Mouse (Mus musculus) mouse embryonic stem cell (cell line): ENCODE measurements around the gene Slc25a27.

Experiments
- in situ Hi-C, 2 experiments: fragments of 300-500 bp; cut with MboI; formaldehyde crosslinking; loops; 1 replicate in 1 of 2; 3 replicates in 1 of 2; pipeline ENCODE4 v1.14.3; 2019 to 2020; ENCODE audit warnings: low sequenced_read_pairs in 2 of 2, low pct_unique_long_range_greater_than_20kb in 1 of 2, mixed read lengths in 1 of 2; ENCODE audit not compliant: unreplicated experiment in 1 of 2

The Slc25a27 gene

GRCm38 (mm10) chr17:43651314-43652046 lies 15.5 kb downstream of the Slc25a27 start:
- in situ Hi-C loops: no loop called here

GRCm38 (mm10) chr17:43649641-43650436 lies 17.2 kb downstream of the Slc25a27 start:
- in situ Hi-C loops: no loop called here

- in situ Hi-C loops: no loop called here
Observed at GRCm38 (mm10) chr17:43646925-43647324, 20.1 kb downstream of the Slc25a27 start.

- in situ Hi-C loops: no loop called here
Observed at GRCm38 (mm10) chr17:43645136-43645535, 21.9 kb downstream of the Slc25a27 start.

- in situ Hi-C loops: no loop called here
Observed at GRCm38 (mm10) chr17:43644375-43644774, 22.6 kb downstream of the Slc25a27 start.

- in situ Hi-C loops: no loop called here
Observed at GRCm38 (mm10) chr17:43643191-43643590, 23.8 kb downstream of the Slc25a27 start.

GRCm38 (mm10) chr17:43640825-43641224 lies 26.2 kb downstream of the Slc25a27 start:
- in situ Hi-C loops: no loop called here

- in situ Hi-C loops: no loop called here
Observed at GRCm38 (mm10) chr17:43637146-43637545, 29.9 kb downstream of the Slc25a27 start.

GRCm38 (mm10) chr17:43630427-43630760 lies 36.6 kb downstream of the Slc25a27 start:
- in situ Hi-C loops: no loop called here

- in situ Hi-C loops: no loop called here
Observed at GRCm38 (mm10) chr17:43629496-43630426, 37.3 kb downstream of the Slc25a27 start, which contains the start of gene Tdrd6. Gene Tdrd6 (minus strand): TSS chr17:43630299.

- in situ Hi-C loops: no loop called here
Observed at GRCm38 (mm10) chr17:43629026-43629495, 38.0 kb downstream of the Slc25a27 start.

GRCm38 (mm10) chr17:43628246-43628645 lies 38.8 kb downstream of the Slc25a27 start:
- in situ Hi-C loops: no loop called here

GRCm38 (mm10) chr17:43622076-43622475 lies 44.9 kb downstream of the Slc25a27 start:
- in situ Hi-C loops: loop anchor here in 1 of 2 experiments (25.0 kb wide), 1 partner anchor 360 kb away; the partner anchor contains the start of gene Adgrf1

- in situ Hi-C loops: loop anchor here (10.0 to 25.0 kb wide), 3 partner anchors 294 to 357 kb away; partner anchors contain the start of gene Adgrf1 (in 1 of the 2)
Observed at GRCm38 (mm10) chr17:43619156-43619555, 47.9 kb downstream of the Slc25a27 start.

GRCm38 (mm10) chr17:43612221-43612620 lies 54.8 kb downstream of the Slc25a27 start:
- in situ Hi-C loops: loop anchor here (10.0 to 25.0 kb wide), 3 partner anchors 287 to 350 kb away; partner anchors contain the start of gene Adgrf1 (in 1 of the 2)

GRCm38 (mm10) chr17:43611586-43611985 lies 55.4 kb downstream of the Slc25a27 start:
- in situ Hi-C loops: loop anchor here (10.0 to 25.0 kb wide), 3 partner anchors 287 to 349 kb away; partner anchors contain the start of gene Adgrf1 (in 1 of the 2)

- in situ Hi-C loops: loop anchor here (5.0 to 25.0 kb wide), 2 partner anchors 89 to 344 kb away; partner anchors contain the start of gene Adgrf1 (in 1 of the 2)
Observed at GRCm38 (mm10) chr17:43606704-43607103, 60.3 kb downstream of the Slc25a27 start.

GRCm38 (mm10) chr17:43598706-43599105 lies 68.3 kb downstream of the Slc25a27 start:
- in situ Hi-C loops: loop anchor here in 1 of 2 experiments (10.0 kb wide), 1 partner anchor 64 kb away; no protein-coding TSS in a partner anchor
